Mouse (Mus musculus) R1 (cell line): ENCODE measurements at regions not wholly inside any gene's neighbourhood (a gene's known extent, or its start where the extent isn't known, plus 50 kb on each side); places are given as distances from the start of the nearest gene placed in this dataset.
A peak's percentile ranks its signal among the peaks of the same experiment; 100 is the strongest.

Experiments used
- DNase-seq: peaks from one replicate; pipeline ENCODE4 v3.0.0-alpha.2; 2018; ENCODE audit warnings: low read depth, low spot score

DNA sequence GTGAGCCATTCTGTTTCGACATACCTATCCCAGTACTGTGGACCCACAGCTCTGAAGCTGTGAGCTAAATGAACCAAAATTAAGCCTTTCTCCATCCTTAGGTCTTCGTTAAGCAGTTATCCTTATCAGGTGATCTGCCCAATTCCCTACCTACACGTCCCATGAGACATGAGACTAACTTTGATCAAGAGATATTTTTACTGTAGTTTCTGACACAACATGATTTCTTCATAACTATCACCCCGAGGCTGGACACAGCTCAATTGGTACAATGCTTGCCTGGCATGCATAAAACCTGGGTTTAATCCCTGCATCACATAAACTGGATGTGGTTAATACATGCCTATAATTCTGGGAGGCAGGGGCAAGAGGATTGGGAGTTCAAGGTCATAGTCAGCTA lies 82.2 kb upstream of the Elovl6 start:
- DNase-seq, result no peak

DNA sequence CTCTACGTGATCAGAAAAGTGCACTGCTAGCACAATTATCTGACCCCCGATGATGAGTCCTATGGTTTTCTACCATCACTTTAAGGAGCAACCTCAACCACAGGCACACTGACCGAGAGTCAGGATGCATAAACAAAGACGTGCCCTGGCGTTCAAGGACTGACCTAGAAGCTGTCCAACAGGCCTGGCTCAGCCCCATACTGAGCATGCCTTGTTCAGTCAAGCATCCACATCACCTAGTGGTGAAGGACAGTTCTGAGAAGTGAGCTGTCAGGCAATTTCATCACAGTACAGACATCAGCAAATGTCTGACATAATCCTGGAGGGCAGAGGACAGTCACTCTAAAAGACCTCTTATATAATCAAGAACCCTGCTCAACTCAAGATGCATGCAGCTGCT lies 81.5 kb upstream of the Elovl6 start:
- no peak for DNase-seq

DNA sequence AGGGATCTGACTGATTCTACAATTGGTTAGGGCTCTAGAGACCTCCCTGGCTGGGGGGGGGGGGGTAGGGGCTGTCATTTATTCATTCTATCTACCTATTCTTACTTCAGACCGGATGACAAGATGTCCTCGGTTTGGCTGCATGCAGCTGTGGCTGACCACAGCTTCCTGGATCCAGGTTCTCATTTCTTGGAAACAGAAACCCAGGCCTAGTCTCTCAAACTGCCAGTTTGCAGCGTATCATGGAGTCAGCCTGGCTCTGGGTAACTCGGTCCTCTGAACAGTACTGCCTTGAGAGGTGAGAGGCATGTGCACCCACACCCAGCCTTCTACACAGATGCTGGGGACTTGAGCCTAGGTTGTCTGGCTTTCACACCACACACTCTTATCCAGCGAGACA lies 62.1 kb upstream of the Elovl6 start:
- DNase-seq, result no peak

DNA sequence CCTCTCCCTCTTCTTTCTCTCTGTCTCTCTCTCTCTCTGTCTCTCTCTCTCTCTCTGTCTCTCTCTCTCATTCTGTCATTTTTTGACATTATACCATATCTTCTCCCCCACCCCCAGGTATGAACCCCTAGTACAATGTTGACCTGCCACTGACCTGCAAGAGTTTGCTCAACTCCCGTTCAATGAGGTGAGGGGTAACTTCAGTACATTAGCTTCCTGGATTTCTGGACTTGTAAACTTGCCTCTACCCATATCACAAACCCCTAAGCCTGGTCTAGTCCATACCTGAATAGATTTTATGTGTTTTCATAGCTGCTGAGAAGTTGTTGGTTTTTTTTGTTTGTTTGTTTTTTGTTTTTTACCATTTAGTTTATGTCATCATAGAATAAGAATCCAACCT lies 60.8 kb upstream of the Elovl6 start:
- DNase-seq, result no peak

DNA sequence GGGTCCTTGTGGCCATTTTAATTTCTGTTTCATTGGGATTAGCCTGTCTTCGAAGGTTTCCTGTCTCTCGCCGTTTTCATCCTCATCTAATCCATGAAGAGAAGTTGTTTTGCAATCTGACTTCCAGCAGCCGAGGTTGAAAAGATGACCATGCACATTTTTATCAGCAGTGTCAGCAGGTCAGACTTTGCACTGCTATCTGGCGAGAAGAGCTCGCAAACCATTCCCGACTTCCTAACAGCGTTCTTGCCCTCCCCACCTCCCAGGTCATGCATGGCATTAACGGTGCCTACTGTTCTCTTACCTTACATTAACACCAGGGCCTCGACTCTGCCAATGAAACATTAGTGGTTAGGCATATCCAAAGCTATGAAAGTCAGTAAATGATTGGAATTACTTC lies 60.1 kb upstream of the Elovl6 start:
- DNase-seq, result no peak

DNA sequence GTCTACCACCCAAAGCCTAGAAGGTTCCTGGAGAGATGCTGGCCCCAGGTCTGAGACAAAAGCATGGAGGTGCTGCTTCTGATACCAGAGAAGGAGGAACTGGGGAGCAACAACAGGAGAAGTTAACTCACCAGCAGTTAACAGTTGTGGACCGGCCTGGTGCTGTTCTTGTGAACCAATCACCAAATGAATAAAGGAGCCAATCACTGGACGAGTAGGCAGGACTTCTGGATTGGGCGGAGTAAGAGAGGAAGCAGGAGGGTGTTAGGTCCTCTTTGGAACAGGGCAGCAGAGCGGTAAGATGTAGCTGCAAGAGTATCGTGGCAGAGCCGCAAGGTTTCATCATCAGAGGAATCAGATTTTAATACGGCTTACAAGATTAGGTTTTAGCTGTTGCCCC lies 57.7 kb upstream of the Elovl6 start:
- DNase-seq, result peak; percentile 93

DNA sequence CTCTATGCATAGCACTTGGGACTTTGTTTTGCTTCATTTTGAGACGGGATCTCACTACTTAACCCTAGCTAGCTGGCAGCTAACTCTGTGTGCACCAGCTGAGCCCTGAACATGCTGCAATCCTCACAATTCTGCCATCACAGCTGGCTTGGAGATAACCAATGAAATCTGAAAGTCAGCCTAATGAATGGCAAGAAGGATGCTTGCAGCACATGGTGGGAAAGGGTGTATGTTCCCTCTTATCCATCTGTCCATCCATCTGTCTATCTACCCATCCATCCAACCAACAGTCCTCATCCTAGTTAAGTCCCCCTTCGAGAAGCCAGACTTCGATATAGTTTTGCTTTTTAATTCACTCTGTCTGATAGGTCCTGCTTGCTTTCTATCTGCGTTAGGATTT lies 55.9 kb upstream of the Elovl6 start:
- DNase-seq, result no peak

DNA sequence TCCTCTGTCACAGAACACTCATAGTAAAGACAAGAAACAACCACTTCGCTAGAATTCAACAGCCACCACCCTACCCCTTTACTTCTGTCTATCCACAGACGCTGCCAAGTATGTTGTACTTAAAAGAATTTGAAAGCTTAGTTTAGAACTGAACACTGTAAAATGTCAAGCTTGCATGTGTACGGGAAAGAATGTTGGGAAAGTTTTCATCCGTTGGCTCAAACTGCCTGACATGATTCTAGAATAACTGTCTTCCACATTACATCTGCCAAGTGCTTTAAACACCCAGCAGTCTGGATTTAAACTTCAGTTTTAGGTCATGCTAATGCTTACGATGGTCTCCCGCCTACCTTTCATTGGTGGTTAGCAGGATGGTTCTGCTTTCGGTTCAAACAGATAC lies 54.1 kb upstream of the Elovl6 start:
- no peak for DNase-seq

GRCm38 (mm10) chr3:129481293-129481692 lies 50.9 kb upstream of the Elovl6 start:
- DNase-seq, result no peak
